Mouse (Mus musculus) heart, embryonic 11.5 days (tissue): ENCODE data around the gene Cbx5. TPM values are rescaled to one million over a fixed set of nuclear protein-coding genes. Genes with fewer than 3 reads are reported as not detected.

Experiments used
- ATAC-seq: fragments of 200-750 bp; cut with Nextera tagmentation; replicated peaks from 2 replicates; pipeline ENCODE4 v1.8.0; 2017; ENCODE audit warnings: moderate library complexity; ENCODE audit not compliant: insufficient number of reproducible peaks, low FRiP score, low TSS enrichment
- H3K27ac ChIP-seq: fragments of 300-500 bp; sonication (generic); 2 replicates; pipeline ENCODE4 v1.5.1; 2014; ENCODE audit warnings: mild to moderate bottlenecking, low read depth, low read length
- H3K27me3 ChIP-seq: fragments of 300-500 bp; sonication (generic); 2 replicates; pipeline ENCODE4 v1.6.1; 2014; ENCODE audit warnings: mild to moderate bottlenecking, low read length, mixed read lengths; ENCODE audit not compliant: control insufficient read depth, insufficient read depth
- H3K36me3 ChIP-seq: fragments of 300-500 bp; sonication (generic); 2 replicates; pipeline ENCODE4 v1.6.1; 2014; ENCODE audit warnings: mild to moderate bottlenecking, low read length, moderate library complexity, mixed read lengths; ENCODE audit not compliant: control insufficient read depth, insufficient read depth
- H3K4me1 ChIP-seq: fragments of 300-500 bp; sonication (generic); 2 replicates; pipeline ENCODE4 v1.6.1; 2014; ENCODE audit warnings: low read length; ENCODE audit not compliant: control insufficient read depth, insufficient read depth
- H3K4me2 ChIP-seq: fragments of 300-500 bp; sonication (generic); 2 replicates; pipeline ENCODE4 v1.6.1; 2014; ENCODE audit warnings: mild to moderate bottlenecking, moderate library complexity
- H3K4me3 ChIP-seq: fragments of 300-500 bp; sonication (generic); 2 replicates; pipeline ENCODE4 v1.5.1; 2014; ENCODE audit warnings: low read depth, low read length
- H3K9ac ChIP-seq: fragments of 300-500 bp; sonication (generic); 2 replicates; pipeline ENCODE4 v1.6.1; 2014; ENCODE audit warnings: mild to moderate bottlenecking, low read depth, low read length, moderate library complexity
- H3K9me3 ChIP-seq: fragments of 300-500 bp; sonication (generic); replicated peaks from 2 replicates; pipeline ENCODE4 v1.6.1; 2016; ENCODE audit warnings: low read length; ENCODE audit not compliant: control insufficient read depth
- WGBS: fragments of 180-500 bp; shearing (Covaris S2); extraction: QIAGEN DNeasy Blood & Tissue Kit; methylation state at CpG from one replicate; pipeline ENCODE4 v1.1.7; 2014; ENCODE audit not compliant: insufficient replicate concordance; 5-methylcytosine and 5-hydroxymethylcytosine counted together
- polyA plus RNA-seq: library from polyadenylated mRNA; unstranded; fragments of >200 nt; fragmentation: Nextera tagmentation; extraction: Ambion mirVana; gene quantifications from 2 replicates; pipeline ENCODE4 v1.2.1, GENCODE M21; 2014

Cbx5 gene
- 139 and 146 TPM in 2 replicates for polyA plus RNA-seq

DNA sequence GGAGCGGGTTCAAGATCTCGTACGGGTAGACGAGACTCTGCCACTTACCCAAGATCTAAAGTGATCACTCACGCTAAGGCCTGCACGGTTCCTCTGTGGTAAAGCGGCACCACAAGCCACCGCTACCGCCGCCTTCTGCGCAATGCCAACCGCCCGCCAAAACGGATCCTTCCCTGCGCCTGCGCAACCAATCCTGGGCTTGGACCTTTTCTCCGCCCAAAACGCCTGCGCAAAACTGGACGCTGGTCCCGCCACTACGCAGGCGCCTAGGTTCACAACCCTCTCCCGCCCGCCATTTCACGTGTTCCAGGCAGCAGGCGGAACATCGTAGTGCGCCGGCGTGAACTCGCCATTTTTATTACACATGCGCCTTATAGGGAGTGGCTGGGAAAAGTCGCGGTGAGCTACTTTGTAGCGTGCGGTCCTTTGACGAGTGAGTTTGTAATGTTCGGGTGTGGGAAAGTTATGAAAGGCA lies at the start of gene Cbx5:
TSS of gene Cbx5 (minus strand) at position 132 of the 475 bp plus-strand sequence.
- ATAC-seq: peak; percentile 90
- peak within 1 kb of the TSS; percentile 89 for H3K27ac ChIP-seq
- peaks cover 18% of the 10 kb centered on the region for H3K4me1 ChIP-seq
- no peaks in the 10 kb centered on the region for H3K9me3 ChIP-seq
- peaks cover 16% of the 10 kb centered on the region for H3K36me3 ChIP-seq
- no peaks in the 10 kb centered on the region for H3K27me3 ChIP-seq
- H3K4me3 ChIP-seq: peak within 1 kb of the TSS; percentile 88
- WGBS: under 1% methylated on average over 39 of the region's 39 CpGs
- peak within 1 kb of the TSS; percentile 98 for H3K9ac ChIP-seq
- H3K4me2 ChIP-seq: peak within 1 kb of the TSS; percentile 75

DNA sequence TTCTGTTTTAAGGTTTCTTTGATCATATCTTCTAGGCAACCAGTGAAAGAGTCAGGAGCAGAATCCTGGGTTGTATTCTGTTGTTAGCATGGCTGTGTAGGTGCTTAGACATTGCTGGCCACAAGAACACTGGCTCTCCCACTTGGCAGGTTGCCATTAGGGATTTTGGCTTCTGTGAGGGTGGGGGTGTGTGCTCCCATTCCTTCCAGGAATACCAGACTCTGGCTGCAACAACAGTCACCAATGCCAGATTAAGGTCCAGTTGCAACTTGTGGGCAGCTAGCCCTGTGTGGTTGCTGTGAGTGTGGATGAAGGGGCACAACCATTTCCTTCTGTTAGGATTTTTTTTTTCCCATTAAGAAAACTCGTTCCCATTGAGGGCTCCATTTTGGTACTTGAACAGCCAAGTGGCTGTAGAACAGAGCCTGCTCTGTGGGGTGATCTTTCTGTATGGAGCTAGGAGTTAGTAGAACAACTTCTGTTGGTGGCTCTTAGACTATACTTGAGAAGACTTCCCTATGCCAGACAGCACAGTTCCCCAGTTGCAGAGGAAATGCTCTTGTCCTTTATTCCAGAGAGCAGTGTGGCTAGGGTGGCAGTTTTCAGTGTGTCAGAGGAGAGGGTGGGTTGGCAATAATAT lies 46.3 kb upstream of the Cbx5 start:
- Histone ChIP-seq H3K4me2 (0 out of 2 replicates have a peak overlapping the region, but pooled peaks have one; percentile 9), H3K27me3 (no peaks in the 10 kb centered on the region), H3K9ac (no peak overlapping the region), H3K36me3 (peaks cover 5% of the 10 kb centered on the region; the same call in 1 of the 2 replicates), H3K9me3 (no peaks in the 10 kb centered on the region), H3K27ac (peak overlapping the region; percentile 37), H3K4me3 (no peak overlapping the region), H3K4me1 (peaks cover 20% of the 10 kb centered on the region)
- ATAC-seq: no peak
- WGBS: 75% methylated on average over 1 of the region's 1 CpGs

DNA sequence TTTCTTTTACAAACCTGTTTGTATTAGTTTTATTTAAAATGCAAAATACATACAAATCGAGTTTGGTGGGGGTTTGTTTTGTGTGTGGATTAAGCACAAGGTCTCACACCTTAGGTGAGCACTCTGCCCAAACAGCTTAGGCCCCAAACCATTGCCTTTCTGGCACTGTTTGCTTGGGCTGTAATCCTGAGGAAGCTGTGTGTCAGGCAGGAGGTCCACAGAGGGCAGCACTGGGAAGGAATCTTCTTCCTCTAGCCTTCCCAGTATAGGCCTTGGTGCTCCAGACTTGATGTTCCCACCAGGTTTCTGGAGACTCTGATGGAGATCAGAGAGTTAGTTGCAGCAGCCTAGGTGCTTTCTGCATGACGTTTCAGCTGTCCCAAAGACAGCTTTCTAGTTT lies 45.0 kb upstream of the Cbx5 start:
- Histone ChIP-seq H3K27me3 (no peaks in the 10 kb centered on the region), H3K9ac (no peak overlapping the region), H3K9me3 (no peaks in the 10 kb centered on the region), H3K27ac (peak overlapping the region; percentile 1; the same call in 1 of the 2 replicates), H3K36me3 (peaks cover 5% of the 10 kb centered on the region; the same call in 1 of the 2 replicates), H3K4me2 (no peak overlapping the region), H3K4me1 (peaks cover 17% of the 10 kb centered on the region), H3K4me3 (no peak overlapping the region)
- no peak for ATAC-seq
- WGBS: 46% methylated on average over 2 of the region's 2 CpGs

DNA sequence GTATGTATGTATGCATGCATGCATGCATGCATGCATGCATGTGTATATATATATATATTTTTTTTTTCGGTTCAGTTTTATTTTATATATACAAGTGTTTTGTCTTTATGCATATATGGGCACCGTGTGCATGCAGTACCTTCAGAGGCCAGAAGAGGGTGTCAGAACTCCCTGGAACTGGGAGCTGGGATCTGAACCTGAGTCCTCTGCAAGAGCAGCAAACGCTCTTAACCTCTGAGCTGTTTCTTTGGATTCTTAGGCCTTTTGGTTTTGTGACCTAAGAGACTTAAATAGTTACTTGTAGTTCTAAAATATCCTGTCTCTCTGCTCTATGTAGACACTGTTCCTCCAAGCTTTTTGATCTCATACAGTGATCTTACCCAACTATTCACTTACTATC lies 44.5 kb upstream of the Cbx5 start:
- Histone ChIP-seq H3K36me3 (peaks cover 2% of the 10 kb centered on the region; the same call in 1 of the 2 replicates), H3K4me1 (peaks cover 16% of the 10 kb centered on the region)
- WGBS: 74% methylated on average over 3 of the region's 3 CpGs

DNA sequence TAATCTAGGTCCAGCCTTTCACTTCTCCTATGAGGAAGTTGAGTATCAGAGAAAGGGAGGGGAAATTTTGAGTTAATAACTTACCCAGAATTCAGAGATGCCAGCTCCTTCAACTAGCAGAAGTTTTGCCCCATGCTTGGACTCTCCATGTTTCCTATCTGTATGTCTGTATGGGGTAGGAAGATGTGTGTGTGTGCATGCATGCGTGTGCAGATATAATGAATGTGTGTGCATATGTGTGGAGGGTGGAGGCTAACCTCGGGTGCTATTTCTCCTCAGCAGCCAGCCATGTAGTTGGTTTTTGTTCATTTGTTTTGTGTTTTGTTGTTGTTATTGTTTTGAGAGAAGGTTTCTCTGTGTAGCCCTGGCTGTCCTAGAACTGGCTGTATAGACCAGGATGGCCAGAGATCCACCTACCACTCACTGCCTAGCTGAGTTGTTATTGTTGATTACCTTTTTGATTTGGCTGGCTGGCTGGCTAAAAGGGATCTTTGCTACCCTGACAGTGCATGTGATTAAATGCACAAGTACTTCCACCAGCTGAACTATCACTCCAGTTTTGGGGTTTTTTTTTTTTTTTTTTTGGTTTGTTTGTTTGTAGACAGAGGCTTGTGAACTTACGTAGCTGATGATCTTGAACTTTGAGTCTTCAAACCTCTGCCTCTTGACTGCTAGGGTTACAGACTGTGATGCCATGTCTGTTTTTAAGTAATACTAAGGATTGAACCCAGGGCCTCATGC lies 42.0 kb upstream of the Cbx5 start:
- Histone ChIP-seq H3K27me3 (no peaks in the 10 kb centered on the region), H3K4me3 (no peak overlapping the region), H3K9me3 (no peaks in the 10 kb centered on the region), H3K4me1 (peaks cover 16% of the 10 kb centered on the region), H3K36me3 (no peaks in the 10 kb centered on the region), H3K27ac (no peak overlapping the region), H3K4me2 (no peak overlapping the region), H3K9ac (no peak overlapping the region)
- ATAC-seq: no peak
- 89% methylated on average over 3 of the region's 3 CpGs for WGBS

More for the DNA sequence above, 44.5 kb upstream of the Cbx5 start:
- Histone ChIP-seq H3K9ac (no peak overlapping the region), H3K4me2 (no peak overlapping the region), H3K9me3 (no peaks in the 10 kb centered on the region), H3K4me3 (no peak overlapping the region), H3K27me3 (no peaks in the 10 kb centered on the region), H3K27ac (no peak overlapping the region)
- ATAC-seq: no peak

DNA sequence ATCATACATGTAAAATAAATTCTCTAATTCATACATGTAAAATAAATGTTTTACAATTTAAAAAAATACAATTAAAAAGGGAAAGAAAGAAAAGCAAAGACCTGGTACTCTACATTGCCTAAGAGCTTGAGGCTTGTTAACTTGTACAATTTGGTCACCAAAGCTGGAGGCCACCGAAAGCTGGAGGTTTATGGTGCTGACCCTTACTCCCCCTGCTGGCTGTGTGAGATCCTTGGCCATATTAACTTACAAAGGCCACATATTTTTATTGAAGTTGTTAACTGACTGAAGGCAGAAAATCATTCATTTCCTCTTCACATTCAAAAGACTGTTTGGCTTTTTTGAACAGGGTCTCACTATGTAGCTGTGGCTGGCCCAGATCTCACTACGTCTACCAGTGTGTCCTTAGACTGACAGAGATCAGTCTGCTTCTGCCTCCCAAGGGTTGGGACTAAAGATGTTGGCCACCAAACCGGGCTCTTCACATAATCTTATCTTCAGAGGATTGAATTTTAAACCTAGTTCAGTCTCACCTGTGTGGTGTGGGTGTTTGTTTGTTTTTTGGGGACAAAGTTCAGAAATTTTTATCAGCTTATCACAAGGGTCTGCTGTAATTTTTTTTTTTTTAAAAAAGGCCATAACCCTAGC lies 41.3 kb upstream of the Cbx5 start:
- Histone ChIP-seq H3K4me2 (no peak overlapping the region), H3K9me3 (no peaks in the 10 kb centered on the region), H3K4me3 (no peak overlapping the region), H3K36me3 (no peaks in the 10 kb centered on the region), H3K9ac (no peak overlapping the region), H3K4me1 (peaks cover 13% of the 10 kb centered on the region), H3K27ac (no peak overlapping the region), H3K27me3 (no peaks in the 10 kb centered on the region)
- WGBS: 59% methylated on average over 3 of the region's 3 CpGs
- ATAC-seq: no peak

DNA sequence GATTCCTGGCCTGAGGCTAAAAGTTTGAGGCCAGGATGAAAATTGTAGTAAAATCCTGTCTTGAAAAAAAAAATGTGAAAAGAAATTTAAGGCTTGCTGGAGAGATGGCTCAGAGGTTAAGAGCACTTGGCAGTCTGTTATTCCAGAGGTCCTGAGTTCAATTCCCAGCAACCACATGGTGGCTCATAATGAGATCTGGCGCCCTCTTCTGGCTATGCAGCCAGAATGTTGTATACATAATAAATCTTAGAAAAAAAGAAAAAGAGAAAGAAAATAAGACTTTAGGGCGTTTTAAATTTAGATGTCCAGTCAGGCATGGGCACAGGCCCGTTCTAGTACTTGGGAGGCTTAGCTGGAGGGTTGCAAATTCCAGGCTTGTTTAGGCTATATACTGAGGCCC lies 40.1 kb upstream of the Cbx5 start:
- no peaks in the 10 kb centered on the region for H3K27me3 ChIP-seq
- no peaks in the 10 kb centered on the region for H3K9me3 ChIP-seq
- H3K4me1 ChIP-seq: peaks cover 3% of the 10 kb centered on the region
- no peak overlapping the region for H3K4me2 ChIP-seq
- no peak overlapping the region for H3K9ac ChIP-seq
- WGBS: 61% methylated on average over 3 of the region's 3 CpGs
- no peak for ATAC-seq
- H3K36me3 ChIP-seq: no peaks in the 10 kb centered on the region
- H3K27ac ChIP-seq: no peak overlapping the region
- no peak overlapping the region for H3K4me3 ChIP-seq

DNA sequence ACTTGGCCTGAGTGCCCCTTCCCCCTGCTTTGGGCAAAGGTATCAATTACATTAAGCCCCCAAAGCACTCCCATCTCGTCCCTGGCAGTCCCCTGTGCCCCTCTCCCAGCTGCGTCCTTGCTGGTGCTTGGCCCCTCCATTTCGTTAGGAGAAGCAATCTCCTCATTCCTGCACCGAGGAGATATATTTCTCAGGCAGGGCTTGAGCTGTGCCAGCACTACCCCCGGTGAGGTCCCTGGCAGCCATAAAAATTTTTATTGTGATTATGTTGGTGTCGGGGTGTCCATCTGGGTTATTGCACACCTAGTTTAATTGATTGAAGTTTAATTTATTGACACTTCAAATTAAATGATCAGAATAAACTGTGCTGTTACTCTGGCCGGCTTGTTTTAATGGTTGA lies 38.3 kb upstream of the Cbx5 start:
- Histone ChIP-seq H3K36me3 (no peaks in the 10 kb centered on the region), H3K4me3 (no peak overlapping the region), H3K27me3 (no peaks in the 10 kb centered on the region), H3K4me2 (no peak overlapping the region), H3K9ac (no peak overlapping the region), H3K4me1 (peaks cover 6% of the 10 kb centered on the region), H3K9me3 (no peaks in the 10 kb centered on the region), H3K27ac (no peak overlapping the region)
- WGBS: 82% methylated on average over 7 of the region's 7 CpGs
- no peak for ATAC-seq
